ENCODE assay signal across 9 mouse cellular contexts in genomic region chr15:98005181-98005580, GRCm38 (mm10). TPM values are rescaled to one million over a fixed set of nuclear protein-coding genes. Genes with fewer than 3 reads are reported as not detected.
DNase-seq lines count a peak whose midpoint lies in the region; ATAC-seq and TF ChIP-seq lines count a peak whose summit lies in the region.
"Had no signal": no experiment of that assay in that cellular context is flagged by ENCODE, and none has a peak within 500 bp of the region (broad histone marks: within the 10 kb centered on the region; RNA-seq: fewer than 3 reads in every experiment).

No protein-coding gene starts in this region.

- H3K27ac ChIP-seq in heart, embryonic 10.5 days: peak overlapping the region; percentile 90
- H3K27ac ChIP-seq in stomach, embryonic 14.5 days (ENCODE audit: low read length): no peak overlapping the region
- no peak overlapping the region for H3K27ac ChIP-seq in stomach, postnatal 0 days (replicated peaks)
- peak overlapping the region; percentile 95 for H3K27ac ChIP-seq in limb, embryonic 11.5 days (replicated peaks; ENCODE audit: low read depth, low read length)
- no peak overlapping the region for H3K27ac ChIP-seq in stomach, embryonic 15.5 days

- 11% methylated on average over 11 of the region's 11 CpGs for WGBS in heart, embryonic 10.5 days
- 16% methylated on average over 11 of the region's 11 CpGs for WGBS in stomach, embryonic 14.5 days
- WGBS in stomach, postnatal 0 days: 20% methylated on average over 11 of the region's 11 CpGs
- WGBS in limb, embryonic 11.5 days: 5% methylated on average over 11 of the region's 11 CpGs
- 21% methylated on average over 11 of the region's 11 CpGs for WGBS in stomach, embryonic 15.5 days

- no peaks in the 10 kb centered on the region for H3K9me3 ChIP-seq in heart, embryonic 10.5 days
- H3K9me3 ChIP-seq in stomach, embryonic 14.5 days (ENCODE audit: control insufficient read depth, low read depth, low read length): no peaks in the 10 kb centered on the region
- no peaks in the 10 kb centered on the region for H3K9me3 ChIP-seq in stomach, postnatal 0 days (ENCODE audit: control insufficient read depth, low read length)
- H3K9me3 ChIP-seq in limb, embryonic 11.5 days (ENCODE audit: control insufficient read depth, low read length): no peaks in the 10 kb centered on the region
- H3K9me3 ChIP-seq in stomach, embryonic 15.5 days: no peaks in the 10 kb centered on the region

- TF ChIP-seq EP300 in stomach, postnatal 0 days (optimal IDR thresholded peaks at IDR 0.05): no peak

- no peak for ATAC-seq in stomach, embryonic 14.5 days (ENCODE audit: insufficient number of reproducible peaks, insufficient read depth, low FRiP score, low read depth)
- ATAC-seq in stomach, postnatal 0 days (ENCODE audit: low FRiP score, low TSS enrichment): no peak
- ATAC-seq in limb, embryonic 11.5 days (ENCODE audit: insufficient number of reproducible peaks, low FRiP score, low TSS enrichment, low read depth): 0 out of 2 replicates have a peak, but pooled peaks have one; percentile 23
- ATAC-seq in stomach, embryonic 15.5 days (ENCODE audit: insufficient read depth, low FRiP score, low read depth): no peak

- no peak overlapping the region for H3K9ac ChIP-seq in stomach, embryonic 14.5 days (replicated peaks; ENCODE audit: low read depth, low read length)
- H3K9ac ChIP-seq in stomach, postnatal 0 days (ENCODE audit: low read length): no peak overlapping the region
- peak overlapping the region; percentile 92 for H3K9ac ChIP-seq in limb, embryonic 11.5 days (ENCODE audit: low read length)
- H3K9ac ChIP-seq in stomach, embryonic 15.5 days: no peak overlapping the region

- H3K4me1 ChIP-seq in heart, embryonic 10.5 days: peaks cover 75% of the 10 kb centered on the region
- H3K4me1 ChIP-seq in stomach, embryonic 14.5 days (ENCODE audit: control insufficient read depth, insufficient read depth, low read length): peaks cover 33% of the 10 kb centered on the region
- H3K4me1 ChIP-seq in stomach, postnatal 0 days (replicated peaks; ENCODE audit: control insufficient read depth, insufficient read depth): 0 out of 2 replicates have a peak, but pooled peaks cover 3% of the 10 kb centered on the region
- H3K4me1 ChIP-seq in limb, embryonic 11.5 days (ENCODE audit: control insufficient read depth, insufficient read depth, low read length): peaks cover 21% of the 10 kb centered on the region
- peaks cover 43% of the 10 kb centered on the region for H3K4me1 ChIP-seq in stomach, embryonic 15.5 days

- no peaks in the 10 kb centered on the region for H3K36me3 ChIP-seq in heart, embryonic 10.5 days
- H3K36me3 ChIP-seq in stomach, embryonic 14.5 days (ENCODE audit: control insufficient read depth, insufficient read depth, low read length): no peaks in the 10 kb centered on the region
- no peaks in the 10 kb centered on the region for H3K36me3 ChIP-seq in stomach, postnatal 0 days (ENCODE audit: control insufficient read depth, insufficient read depth, low read length)
- no peaks in the 10 kb centered on the region for H3K36me3 ChIP-seq in limb, embryonic 11.5 days (ENCODE audit: control insufficient read depth, insufficient read depth, low read length)
- H3K36me3 ChIP-seq in stomach, embryonic 15.5 days: no peaks in the 10 kb centered on the region

- H3K27me3 ChIP-seq in heart, embryonic 10.5 days (ENCODE audit: insufficient read depth, poor library complexity, severe bottlenecking): peaks cover 43% of the 10 kb centered on the region
- H3K27me3 ChIP-seq in stomach, embryonic 14.5 days (ENCODE audit: control insufficient read depth, insufficient read depth, low read length): peaks cover 17% of the 10 kb centered on the region; the same call in 1 of the 2 replicates
- H3K27me3 ChIP-seq in stomach, postnatal 0 days (ENCODE audit: control insufficient read depth, insufficient read depth, low read length): peaks cover 32% of the 10 kb centered on the region; the same call in 1 of the 2 replicates
- H3K27me3 ChIP-seq in limb, embryonic 11.5 days (ENCODE audit: control insufficient read depth, insufficient read depth, low read length): peaks cover 17% of the 10 kb centered on the region
- H3K27me3 ChIP-seq in stomach, embryonic 15.5 days (replicated peaks): peaks cover 61% of the 10 kb centered on the region

- peak overlapping the region; percentile 76 for H3K4me2 ChIP-seq in stomach, embryonic 14.5 days (replicated peaks; ENCODE audit: low read depth, low read length)
- H3K4me2 ChIP-seq in stomach, postnatal 0 days (replicated peaks; ENCODE audit: low read depth): no peak overlapping the region
- H3K4me2 ChIP-seq in limb, embryonic 11.5 days (ENCODE audit: low read depth, severe bottlenecking): peak overlapping the region; percentile 81
- H3K4me2 ChIP-seq in stomach, embryonic 15.5 days: peak overlapping the region; percentile 67

- no peak for DNase-seq in heart, embryonic 10.5 days (ENCODE audit: low spot score)
- no peak for DNase-seq in heart, adult 11 months
- no peak for DNase-seq in stomach, postnatal 0 days (ENCODE audit: low spot score)
- no peak for DNase-seq in limb, embryonic 11.5 days (ENCODE audit: low spot score)
- no peak for DNase-seq in urinary bladder, postnatal 14 days (ENCODE audit: low spot score)
- no peak for DNase-seq in right cerebral cortex, postnatal 14 days
- DNase-seq: layer of hippocampus, adult 9-11 months had no signal

- no peak for TF ChIP-seq CTCF in stomach, postnatal 0 days (IDR thresholded peaks at IDR 0.05; ENCODE audit: low read depth)

- H3K4me3 ChIP-seq in heart, embryonic 10.5 days: peak overlapping the region; percentile 72
- peak overlapping the region; percentile 37; the same call in 1 of the 2 replicates for H3K4me3 ChIP-seq in stomach, embryonic 14.5 days (ENCODE audit: low read depth, low read length)
- H3K4me3 ChIP-seq in stomach, postnatal 0 days (ENCODE audit: low read depth, low read length): no peak overlapping the region
- peak overlapping the region; percentile 71 for H3K4me3 ChIP-seq in limb, embryonic 11.5 days (ENCODE audit: low read depth, low read length)
- peak overlapping the region; percentile 33 for H3K4me3 ChIP-seq in stomach, embryonic 15.5 days (replicated peaks)

RNA-seq across cellular contexts. Expression of gene Col2a1, which starts 0.7 kb away (rescaled TPM):
- polyA plus RNA-seq in heart, embryonic 10.5 days (2016; fragmentation: Nextera tagmentation; extraction: Ambion mirVana): 131 and 160 TPM in 2 replicates
- 2.5 and 3.1 TPM in 2 replicates for polyA plus RNA-seq in stomach, embryonic 14.5 days (2014; fragmentation: Nextera tagmentation; extraction: Ambion mirVana)
- polyA plus RNA-seq in stomach, postnatal 0 days (2015; fragmentation: Nextera tagmentation; extraction: Ambion mirVana): 0.05 and 0.21 TPM in 2 replicates
- polyA plus RNA-seq in limb, embryonic 11.5 days (2014; fragmentation: Nextera tagmentation; extraction: Ambion mirVana): 237 and 243 TPM in 2 replicates
- 2.5 and 3.3 TPM in 2 replicates for polyA plus RNA-seq in stomach, embryonic 15.5 days (2015; fragmentation: Nextera tagmentation; extraction: Ambion mirVana)

RNA-seq across cellular contexts. Expression of gene Tmem106c, which starts 41.2 kb away (rescaled TPM):
- 32.0 and 33.5 TPM in 2 replicates for polyA plus RNA-seq in heart, embryonic 10.5 days (2016; fragmentation: Nextera tagmentation; extraction: Ambion mirVana)
- 37.2 and 43.0 TPM in 2 replicates for polyA plus RNA-seq in stomach, embryonic 14.5 days (2014; fragmentation: Nextera tagmentation; extraction: Ambion mirVana)
- 33.1 and 39.8 TPM in 2 replicates for polyA plus RNA-seq in stomach, postnatal 0 days (2015; fragmentation: Nextera tagmentation; extraction: Ambion mirVana)
- polyA plus RNA-seq in limb, embryonic 11.5 days (2014; fragmentation: Nextera tagmentation; extraction: Ambion mirVana): 34.7 and 36.8 TPM in 2 replicates
- polyA plus RNA-seq in stomach, embryonic 15.5 days (2015; fragmentation: Nextera tagmentation; extraction: Ambion mirVana): 41.9 and 44.0 TPM in 2 replicates

Comparison
In these comparisons a context has a peak if more than half of its experiments do, and no peak if none do; other contexts are left out.
1. H3K27ac ChIP-seq: peak in heart, embryonic 10.5 days (single experiment) and limb, embryonic 11.5 days (single experiment); none in stomach, embryonic 14.5 days (single experiment), stomach, postnatal 0 days (single experiment) and stomach, embryonic 15.5 days (single experiment).
2. RNA of gene Col2a1, which starts 0.7 kb away (polyA plus RNA-seq): 237 to 243 TPM in limb, embryonic 11.5 days and 131 to 160 TPM in heart, embryonic 10.5 days; 2.5 to 3.1 TPM in stomach, embryonic 14.5 days, 2.5 to 3.3 TPM in stomach, embryonic 15.5 days and 0.05 to 0.21 TPM in stomach, postnatal 0 days; every median in the first group is over 10 times any median in the second.